Mouse (Mus musculus): Measurements from ENCODE around the gene Fthl17d.

DNA sequence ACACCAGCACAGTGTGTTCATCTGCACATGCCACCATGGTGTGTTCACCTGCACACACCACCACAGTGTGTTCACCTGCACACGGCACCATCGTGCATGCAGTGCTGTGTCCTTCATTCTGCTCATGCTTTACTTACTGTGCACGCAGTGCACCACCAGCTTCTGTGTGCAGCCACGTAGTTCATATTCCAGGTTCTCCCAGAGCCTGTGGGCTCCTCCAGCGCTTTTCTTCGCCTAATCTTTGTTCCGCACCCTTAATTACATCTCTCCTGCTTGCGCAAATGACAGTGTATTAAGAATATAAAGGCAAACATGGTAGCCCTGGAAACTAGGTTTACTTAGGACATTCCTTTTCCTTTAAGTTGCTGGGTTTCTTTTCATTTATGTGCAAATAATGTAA is 42.5 kb downstream of the Fthl17d start:
- TF ChIP-seq POLR2A (IDR thresholded peaks at IDR 0.05; ENCODE audit: control insufficient read depth, low read depth, low read length) (no peak), CTCF (IDR thresholded peaks at IDR 0.05; ENCODE audit: control insufficient read depth, insufficient read depth, insufficient replicate concordance, low read depth, low read length) (no peak)

Measured in testis, adult 2 months (tissue).